Mouse (Mus musculus): ENCODE data around the gene Samt4.
"Not testable (repeated sequence)": the region's sequence is repeated elsewhere in the genome, so short reads cannot be mapped to it uniquely, and the experiment has no call there.

GRCm38 (mm10) chrX:154468386-154468785 is 13.4 kb upstream of the Samt4 start:
- TF ChIP-seq EP300, CTCF (IDR thresholded peaks at IDR 0.05; ENCODE audit: low read depth): not testable (repeated sequence)

Measured in liver, postnatal 0 days (tissue).